Mouse (Mus musculus): ENCODE results near the gene Rbm20. TPM values are rescaled to one million over a fixed set of nuclear protein-coding genes. Genes with fewer than 3 reads are reported as not detected.

The Rbm20 gene
- 51.8 and 54.0 TPM in 2 replicates for polyA plus RNA-seq (2016; fragmentation: Nextera tagmentation; extraction: Ambion mirVana)

DNA sequence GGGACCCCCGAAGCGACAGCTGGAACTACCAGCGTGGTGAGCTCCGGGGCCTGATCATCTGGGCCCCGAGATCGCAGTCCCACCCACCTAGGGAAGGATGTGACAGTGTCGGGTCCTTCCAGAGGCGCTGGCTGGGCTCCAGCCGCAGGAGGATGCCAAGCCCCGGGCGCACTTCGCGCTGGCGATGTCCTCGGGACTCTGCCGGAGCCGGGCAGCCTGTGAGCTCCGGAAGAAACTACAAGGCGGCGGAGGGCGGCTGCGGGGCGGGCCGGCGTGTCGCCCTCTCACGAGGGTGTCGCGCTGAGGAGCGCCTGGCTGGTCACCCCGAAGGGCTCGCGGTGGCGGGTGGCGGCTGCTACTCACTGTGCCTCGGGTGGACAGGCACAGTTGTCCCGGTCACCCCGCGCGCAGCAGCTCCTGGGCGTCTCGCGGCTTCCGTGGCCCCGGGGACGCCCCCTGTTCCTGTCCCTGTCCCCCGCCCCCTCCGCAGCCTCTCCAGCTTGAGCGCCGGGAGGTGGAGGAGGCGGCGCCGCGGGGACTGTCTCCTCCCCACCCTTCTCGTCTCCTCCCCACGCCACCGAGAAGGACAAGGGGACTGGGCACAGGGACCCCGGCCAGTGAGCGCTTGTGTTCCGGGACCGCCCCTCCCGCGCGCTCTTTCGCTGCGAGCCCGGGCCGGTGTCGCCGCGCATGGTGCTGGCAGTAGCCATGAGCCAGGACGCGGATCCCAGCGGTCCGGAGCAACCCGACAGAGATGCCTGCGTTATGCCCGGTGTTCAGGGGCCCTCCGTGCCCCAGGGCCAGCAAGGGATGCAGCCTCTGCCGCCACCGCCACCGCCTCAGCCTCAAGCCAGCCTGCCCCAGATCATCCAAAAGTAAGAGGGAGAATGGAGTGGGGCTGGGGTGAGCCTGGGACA lies at the start of gene Rbm20:
Gene Rbm20, plus strand, starts transcription at position 589 of the 917 bp plus-strand sequence.
- peaks cover 29% of the 10 kb centered on the region for H3K4me1 ChIP-seq (replicated peaks)
- H3K27ac ChIP-seq (ENCODE audit: poor library complexity, severe bottlenecking), result peak within 1 kb of the TSS; percentile 89
- no peaks in the 10 kb centered on the region for H3K36me3 ChIP-seq
- peak within 1 kb of the TSS; percentile 87 for H3K9ac ChIP-seq
- ATAC-seq (ENCODE audit: insufficient number of reproducible peaks, low FRiP score), result peak; percentile 89
- no peaks in the 10 kb centered on the region for H3K9me3 ChIP-seq (replicated peaks)
- WGBS, result under 1% methylated on average over 64 of the region's 82 CpGs
- H3K4me2 ChIP-seq, result peak within 1 kb of the TSS; percentile 89
- peak within 1 kb of the TSS; percentile 79 for H3K4me3 ChIP-seq
- peaks cover 18% of the 10 kb centered on the region for H3K27me3 ChIP-seq (replicated peaks)

DNA sequence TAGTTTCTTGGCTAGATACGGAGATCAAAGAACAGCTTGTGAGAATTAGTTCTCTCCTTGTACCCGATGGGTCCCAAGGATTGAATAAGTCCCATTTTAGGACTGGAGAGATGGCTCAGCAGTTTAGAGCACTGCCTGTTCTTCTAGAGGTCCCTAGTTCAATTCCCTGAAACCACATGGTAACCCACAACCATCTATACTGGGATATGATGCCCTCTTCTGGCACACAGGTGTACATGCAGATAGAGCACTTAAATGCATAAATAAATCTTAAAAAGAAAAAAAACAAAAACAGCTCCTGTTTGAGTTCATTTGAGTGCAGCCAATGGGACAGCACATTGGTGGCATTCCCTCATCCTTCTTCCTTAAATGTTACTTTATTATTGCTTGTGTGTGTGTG lies 39.1 kb upstream of the Rbm20 start:
- 96% methylated on average over 2 of the region's 2 CpGs for WGBS
- Histone ChIP-seq H3K4me1 (replicated peaks) (no peaks in the 10 kb centered on the region), H3K27ac (ENCODE audit: poor library complexity, severe bottlenecking) (no peak overlapping the region), H3K4me2 (no peak overlapping the region), H3K36me3 (peaks cover 76% of the 10 kb centered on the region), H3K9me3 (replicated peaks) (no peaks in the 10 kb centered on the region), H3K4me3 (no peak overlapping the region), H3K27me3 (replicated peaks) (no peaks in the 10 kb centered on the region), H3K9ac (no peak overlapping the region)
- ATAC-seq (ENCODE audit: insufficient number of reproducible peaks, low FRiP score), result no peak

DNA sequence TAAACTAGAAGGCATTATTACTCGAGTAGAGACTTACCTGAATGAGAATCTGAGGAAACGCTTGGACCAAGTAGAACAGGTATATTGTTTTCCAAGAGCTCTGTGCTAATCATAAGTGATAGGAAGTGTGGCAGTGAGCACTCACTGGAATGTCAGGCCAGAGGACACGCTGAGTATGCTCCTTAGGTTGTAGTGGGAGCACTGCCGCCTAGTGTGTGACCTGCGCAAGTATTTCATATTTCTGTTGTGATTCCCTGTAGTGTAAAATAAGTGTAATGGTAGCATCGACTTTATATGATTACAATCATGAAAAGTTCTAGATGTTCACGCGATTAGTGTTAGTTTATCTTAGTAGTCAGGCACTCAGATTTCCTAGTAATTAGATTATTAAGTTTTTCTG lies 38.4 kb upstream of the Rbm20 start:
- WGBS, result 86% methylated on average over 8 of the region's 8 CpGs
- Histone ChIP-seq H3K9ac (no peak overlapping the region), H3K4me3 (no peak overlapping the region), H3K4me2 (no peak overlapping the region), H3K27ac (ENCODE audit: poor library complexity, severe bottlenecking) (no peak overlapping the region), H3K4me1 (replicated peaks) (no peaks in the 10 kb centered on the region), H3K9me3 (replicated peaks) (no peaks in the 10 kb centered on the region), H3K27me3 (replicated peaks) (no peaks in the 10 kb centered on the region), H3K36me3 (peaks cover 76% of the 10 kb centered on the region)
- no peak for ATAC-seq (ENCODE audit: insufficient number of reproducible peaks, low FRiP score)

DNA sequence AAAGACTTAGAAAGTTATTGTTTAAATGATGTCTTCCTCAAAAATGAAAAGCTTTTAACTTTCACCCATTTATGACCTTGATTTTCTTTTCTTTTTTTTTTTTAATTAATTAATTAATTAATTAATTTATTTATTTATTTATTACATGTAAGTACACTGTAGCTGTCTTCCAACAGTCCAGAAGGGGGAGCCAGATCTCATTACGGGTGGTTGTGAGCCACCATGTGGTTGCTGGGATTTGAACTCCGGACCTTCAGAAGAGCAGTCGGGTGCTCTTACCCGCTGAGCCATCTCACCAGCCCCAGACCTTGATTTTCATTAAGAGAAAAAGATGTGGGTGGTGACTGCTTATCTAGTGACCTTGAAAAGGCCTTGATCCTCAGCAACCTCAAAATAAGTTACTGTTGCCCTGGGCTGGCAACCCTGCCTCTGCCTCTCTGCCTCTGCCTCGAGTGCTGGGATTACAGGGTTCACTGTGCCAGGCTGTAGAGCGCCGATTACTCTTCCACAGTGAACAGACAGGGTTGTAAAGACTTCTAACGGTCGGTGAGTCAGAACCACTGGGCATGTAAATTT lies 33.0 kb upstream of the Rbm20 start:
- Histone ChIP-seq H3K4me2 (no peak overlapping the region), H3K4me3 (no peak overlapping the region), H3K4me1 (replicated peaks) (peaks cover 13% of the 10 kb centered on the region), H3K9ac (no peak overlapping the region), H3K27ac (ENCODE audit: poor library complexity, severe bottlenecking) (no peak overlapping the region), H3K36me3 (peaks cover 66% of the 10 kb centered on the region), H3K27me3 (replicated peaks) (no peaks in the 10 kb centered on the region), H3K9me3 (replicated peaks) (no peaks in the 10 kb centered on the region)
- ATAC-seq (ENCODE audit: insufficient number of reproducible peaks, low FRiP score), result no peak
- 87% methylated on average over 9 of the region's 9 CpGs for WGBS

DNA sequence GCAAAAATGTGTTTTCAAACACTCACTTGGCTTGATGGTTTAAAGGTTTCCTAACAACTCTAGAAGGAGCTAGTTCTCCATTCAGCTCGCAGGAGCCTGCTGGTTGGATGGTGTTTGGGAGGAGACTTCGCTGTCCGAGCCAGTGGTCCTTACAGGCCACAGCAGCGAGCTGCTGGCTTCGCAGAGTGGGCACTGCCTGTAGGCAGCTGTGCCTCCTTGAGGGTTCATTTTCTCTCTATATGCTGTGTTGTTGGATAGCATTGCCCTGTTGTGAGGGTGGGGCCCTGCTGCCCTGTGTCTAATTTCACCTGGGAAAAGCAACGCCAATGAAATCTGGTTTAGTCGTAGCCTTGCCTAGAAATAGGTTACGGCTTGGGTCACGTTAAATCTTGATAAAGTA lies 29.8 kb upstream of the Rbm20 start:
- Histone ChIP-seq H3K9ac (no peak overlapping the region), H3K9me3 (replicated peaks) (no peaks in the 10 kb centered on the region), H3K27ac (ENCODE audit: poor library complexity, severe bottlenecking) (no peak overlapping the region), H3K36me3 (peaks cover 38% of the 10 kb centered on the region), H3K27me3 (replicated peaks) (no peaks in the 10 kb centered on the region), H3K4me3 (no peak overlapping the region), H3K4me2 (no peak overlapping the region), H3K4me1 (replicated peaks) (peaks cover 24% of the 10 kb centered on the region)
- ATAC-seq (ENCODE audit: insufficient number of reproducible peaks, low FRiP score), result no peak
- 83% methylated on average over 9 of the region's 9 CpGs for WGBS

DNA sequence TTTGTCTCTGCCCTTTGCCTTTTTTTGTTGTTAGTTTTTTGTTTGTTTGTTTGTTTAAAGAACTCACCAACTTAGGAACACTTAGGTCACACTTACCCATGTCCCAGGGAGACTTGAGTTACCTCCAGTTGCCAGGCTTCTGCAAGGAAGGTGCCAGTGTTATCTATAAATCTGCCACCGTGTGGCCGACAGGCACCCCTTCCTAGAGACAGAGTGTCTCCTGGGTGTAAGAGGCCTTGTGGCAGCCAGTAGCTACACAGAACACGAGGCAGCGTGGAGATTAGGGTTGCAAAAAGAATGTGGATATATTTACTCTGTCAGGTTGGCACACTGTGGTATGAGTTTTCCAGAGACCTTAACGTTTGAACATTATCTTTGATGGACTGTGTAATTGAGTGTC lies 29.1 kb upstream of the Rbm20 start:
- Histone ChIP-seq H3K4me1 (replicated peaks) (peaks cover 32% of the 10 kb centered on the region), H3K4me3 (no peak overlapping the region), H3K9ac (no peak overlapping the region), H3K36me3 (peaks cover 36% of the 10 kb centered on the region), H3K27ac (ENCODE audit: poor library complexity, severe bottlenecking) (no peak overlapping the region), H3K27me3 (replicated peaks) (no peaks in the 10 kb centered on the region), H3K4me2 (no peak overlapping the region), H3K9me3 (replicated peaks) (no peaks in the 10 kb centered on the region)
- ATAC-seq (ENCODE audit: insufficient number of reproducible peaks, low FRiP score), result no peak
- WGBS, result 33% methylated on average over 5 of the region's 5 CpGs

DNA sequence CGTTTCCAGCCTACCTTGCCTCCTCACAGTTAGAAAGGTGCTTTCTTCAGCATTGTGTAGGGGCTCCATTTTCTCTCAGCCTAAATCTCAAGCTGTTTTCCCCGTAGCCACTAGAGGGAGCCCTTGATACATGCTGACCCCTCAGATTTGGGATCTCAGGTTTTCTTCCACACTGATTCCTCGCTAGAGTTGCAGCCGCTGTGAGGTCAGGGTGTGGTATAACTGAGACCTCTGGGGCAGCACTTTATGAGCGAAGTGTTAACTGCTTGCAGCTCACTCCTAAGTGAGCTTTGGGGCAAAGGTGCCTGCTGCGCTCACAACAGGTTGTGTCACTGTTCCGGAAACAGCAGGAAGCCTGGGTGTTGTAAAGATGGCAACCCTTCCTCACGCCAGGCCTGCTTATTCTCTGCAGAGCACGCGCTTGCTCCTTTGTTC lies 28.3 kb upstream of the Rbm20 start:
- Histone ChIP-seq H3K9ac (no peak overlapping the region), H3K27ac (ENCODE audit: poor library complexity, severe bottlenecking) (peak overlapping the region; percentile 14)
- ATAC-seq (ENCODE audit: insufficient number of reproducible peaks, low FRiP score), result peak; percentile 43; the same call in 1 of the 2 replicates

DNA sequence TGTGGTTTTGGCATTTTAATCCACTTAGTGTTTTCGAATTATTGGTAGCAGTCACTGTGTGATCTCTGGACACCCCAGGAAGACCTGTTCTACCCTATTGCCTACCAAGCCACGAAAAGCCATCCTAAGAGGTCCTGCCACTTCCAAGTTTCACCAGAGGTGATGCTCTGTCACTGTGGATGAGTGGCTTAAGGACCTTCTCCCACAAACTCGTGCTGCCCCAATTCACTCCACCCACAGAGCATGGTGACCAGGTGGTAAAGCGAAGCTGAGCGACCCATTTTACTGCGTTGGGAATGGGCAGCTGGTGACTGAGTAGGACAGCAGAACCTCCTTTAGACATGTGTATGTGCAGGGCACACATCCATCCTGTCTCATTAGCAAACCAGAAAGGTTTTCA lies 27.7 kb upstream of the Rbm20 start:
- Histone ChIP-seq H3K9me3 (replicated peaks) (no peaks in the 10 kb centered on the region), H3K4me3 (no peak overlapping the region), H3K27ac (ENCODE audit: poor library complexity, severe bottlenecking) (peak overlapping the region; percentile 3; the same call in 1 of the 2 replicates), H3K4me2 (no peak overlapping the region), H3K36me3 (peaks cover 25% of the 10 kb centered on the region), H3K9ac (no peak overlapping the region), H3K27me3 (replicated peaks) (no peaks in the 10 kb centered on the region), H3K4me1 (replicated peaks) (peaks cover 43% of the 10 kb centered on the region)
- 70% methylated on average over 6 of the region's 6 CpGs for WGBS
- ATAC-seq (ENCODE audit: insufficient number of reproducible peaks, low FRiP score), result no peak

More for the DNA sequence above, 28.3 kb upstream of the Rbm20 start:
- peaks cover 38% of the 10 kb centered on the region for H3K4me1 ChIP-seq (replicated peaks)
- no peaks in the 10 kb centered on the region for H3K9me3 ChIP-seq (replicated peaks)
- 38% methylated on average over 10 of the region's 10 CpGs for WGBS
- H3K27me3 ChIP-seq (replicated peaks), result no peaks in the 10 kb centered on the region
- peak overlapping the region; percentile 30 for H3K4me2 ChIP-seq
- peaks cover 29% of the 10 kb centered on the region for H3K36me3 ChIP-seq
- no peak overlapping the region for H3K4me3 ChIP-seq

DNA sequence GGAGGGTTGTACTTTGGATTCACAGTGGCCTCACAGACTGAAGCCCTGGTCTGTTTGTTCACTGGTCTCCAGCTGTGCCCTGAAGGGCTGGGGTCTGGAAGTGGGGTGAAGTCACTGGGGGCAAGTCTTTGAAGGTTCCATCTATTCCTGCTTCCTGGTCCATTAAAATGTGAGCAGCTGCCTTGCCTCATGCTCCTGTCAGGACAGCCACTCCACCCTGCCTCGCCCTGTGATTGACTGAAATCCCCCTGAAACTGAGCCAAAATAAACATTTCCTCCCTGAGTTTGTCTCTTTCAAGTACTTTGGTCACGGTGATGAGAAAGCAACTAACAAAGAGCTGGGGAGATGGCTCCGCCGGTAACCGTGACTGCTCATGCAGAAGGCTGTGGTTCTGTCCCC lies 27.3 kb upstream of the Rbm20 start:
- H3K4me1 ChIP-seq (replicated peaks), result peaks cover 48% of the 10 kb centered on the region
- WGBS, result 50% methylated on average over 5 of the region's 5 CpGs
- H3K36me3 ChIP-seq, result peaks cover 23% of the 10 kb centered on the region
- ATAC-seq (ENCODE audit: insufficient number of reproducible peaks, low FRiP score), result no peak
- H3K9ac ChIP-seq, result no peak overlapping the region
- H3K27me3 ChIP-seq (replicated peaks), result no peaks in the 10 kb centered on the region
- H3K4me3 ChIP-seq, result no peak overlapping the region
- H3K9me3 ChIP-seq (replicated peaks), result no peaks in the 10 kb centered on the region
- peak overlapping the region; percentile 3; the same call in 1 of the 2 replicates for H3K27ac ChIP-seq (ENCODE audit: poor library complexity, severe bottlenecking)
- H3K4me2 ChIP-seq, result no peak overlapping the region

DNA sequence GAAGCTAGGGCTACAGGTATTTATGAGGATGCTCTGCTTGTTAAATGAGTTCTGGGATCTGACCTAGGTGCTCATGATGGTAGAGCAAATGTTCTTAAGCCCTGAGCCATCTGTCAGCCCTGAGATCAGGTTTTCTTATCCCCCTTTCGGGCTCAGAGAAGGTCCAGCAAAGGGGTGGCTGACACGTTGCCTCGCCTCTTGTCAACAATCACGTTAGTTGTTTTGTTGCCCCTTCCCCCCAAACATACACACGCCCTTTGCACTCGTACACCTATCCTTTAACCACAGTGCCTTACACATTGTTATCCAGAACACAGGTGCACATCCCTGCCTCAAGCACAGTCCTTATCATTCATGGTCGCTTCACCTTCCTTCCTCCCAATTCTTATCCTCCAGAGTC lies 26.2 kb upstream of the Rbm20 start:
- H3K27ac ChIP-seq (ENCODE audit: poor library complexity, severe bottlenecking), result no peak overlapping the region
- no peak overlapping the region for H3K4me2 ChIP-seq
- no peak for ATAC-seq (ENCODE audit: insufficient number of reproducible peaks, low FRiP score)
- WGBS, result 76% methylated on average over 7 of the region's 7 CpGs
- H3K27me3 ChIP-seq (replicated peaks), result no peaks in the 10 kb centered on the region
- H3K36me3 ChIP-seq, result peaks cover 14% of the 10 kb centered on the region
- no peak overlapping the region for H3K4me3 ChIP-seq
- no peaks in the 10 kb centered on the region for H3K9me3 ChIP-seq (replicated peaks)
- H3K4me1 ChIP-seq (replicated peaks), result peaks cover 54% of the 10 kb centered on the region
- H3K9ac ChIP-seq, result no peak overlapping the region

DNA sequence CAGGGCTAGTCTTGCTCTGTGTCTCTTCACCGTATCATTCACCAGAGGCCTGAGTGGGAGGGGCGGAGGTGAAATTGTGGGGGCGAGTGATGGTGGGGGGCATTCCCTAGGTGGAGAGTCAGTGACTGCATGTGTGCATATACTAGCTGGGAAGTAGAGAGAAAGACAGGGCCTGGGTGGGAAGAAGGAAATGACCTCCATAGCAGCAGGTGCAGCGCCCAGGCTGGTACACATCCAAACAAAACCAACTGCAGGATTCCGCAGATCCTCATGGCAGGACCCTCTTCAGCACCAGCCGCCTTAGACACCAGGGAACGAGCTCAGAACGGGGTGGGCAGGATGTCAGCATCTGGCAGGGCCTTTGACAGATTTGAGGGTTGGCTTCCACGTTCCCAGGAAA lies 24.8 kb upstream of the Rbm20 start:
- no peak overlapping the region for H3K9ac ChIP-seq

More for the DNA sequence above, 24.8 kb upstream of the Rbm20 start:
- WGBS, result 62% methylated on average over 9 of the region's 9 CpGs
- no peak overlapping the region for H3K27ac ChIP-seq (ENCODE audit: poor library complexity, severe bottlenecking)
- H3K4me2 ChIP-seq, result no peak overlapping the region
- H3K4me1 ChIP-seq (replicated peaks), result peaks cover 55% of the 10 kb centered on the region
- no peak overlapping the region for H3K4me3 ChIP-seq
- ATAC-seq (ENCODE audit: insufficient number of reproducible peaks, low FRiP score), result no peak
- peaks cover 3% of the 10 kb centered on the region for H3K36me3 ChIP-seq
- no peaks in the 10 kb centered on the region for H3K9me3 ChIP-seq (replicated peaks)
- H3K27me3 ChIP-seq (replicated peaks), result no peaks in the 10 kb centered on the region
